Mouse (Mus musculus) midbrain, postnatal 0 days (tissue): ENCODE results near the gene Spsb4. TPM values are rescaled to one million over a fixed set of nuclear protein-coding genes. Genes with fewer than 3 reads are reported as not detected.
A peak's percentile ranks its signal among the peaks of the same experiment; 100 is the strongest.

Experiments
- ATAC-seq: fragments of 200-750 bp; cut with Nextera tagmentation; 2 replicates; pipeline ENCODE4 v1.8.0; 2017; ENCODE audit warnings: moderate number of reproducible peaks, mild to moderate bottlenecking, moderate TSS enrichment, moderate library complexity; ENCODE audit not compliant: low FRiP score
- DNase-seq: peaks from one replicate; pipeline ENCODE4 v3.0.0-alpha.2; 2015; ENCODE audit warnings: low spot score
- H3K27ac ChIP-seq: fragments of 300-500 bp; sonication (generic); 2 replicates; pipeline ENCODE4 v1.5.1; 2014; ENCODE audit warnings: low read depth, mild to moderate bottlenecking, low read length, mixed read lengths
- H3K27me3 ChIP-seq: fragments of 300-500 bp; sonication (generic); 2 replicates; pipeline ENCODE4 v1.6.1; 2014; ENCODE audit warnings: low read length, control low read depth, mixed read lengths; ENCODE audit not compliant: insufficient read depth
- H3K36me3 ChIP-seq: fragments of 300-500 bp; sonication (generic); 2 replicates; pipeline ENCODE4 v1.6.1; 2014; ENCODE audit warnings: low read length, control low read depth, mixed read lengths; ENCODE audit not compliant: insufficient read depth
- H3K4me1 ChIP-seq: fragments of 300-500 bp; sonication (generic); 2 replicates; pipeline ENCODE4 v1.6.1; 2014; ENCODE audit warnings: mild to moderate bottlenecking, control low read depth, antibody characterized with exemption, low read length, mixed read lengths; ENCODE audit not compliant: insufficient read depth
- H3K4me2 ChIP-seq: fragments of 300-500 bp; sonication (generic); 2 replicates; pipeline ENCODE4 v1.6.1; 2014; ENCODE audit warnings: low read depth, mild to moderate bottlenecking, low read length, mixed read lengths; ENCODE audit not compliant: poor library complexity, severe bottlenecking
- H3K4me3 ChIP-seq: fragments of 300-500 bp; sonication (generic); 2 replicates; pipeline ENCODE4 v1.5.1; 2014; ENCODE audit warnings: low read depth, mild to moderate bottlenecking, low read length, moderate library complexity
- H3K9ac ChIP-seq: fragments of 300-500 bp; sonication (generic); replicated peaks from 2 replicates; pipeline ENCODE4 v1.6.1; 2014; ENCODE audit warnings: mild to moderate bottlenecking, low read length, moderate library complexity, mixed read lengths; ENCODE audit not compliant: poor library complexity, severe bottlenecking
- H3K9me3 ChIP-seq: fragments of 300-500 bp; sonication (generic); 2 replicates; pipeline ENCODE4 v1.6.1; 2016; ENCODE audit warnings: low read length, control low read depth
- CTCF ChIP-seq: IDR thresholded peaks from 2 replicates; pipeline ENCODE4 v1.5.1; 2016; ENCODE audit warnings: antibody characterized with exemption, mild to moderate bottlenecking
- WGBS: fragments of 180-500 bp; shearing (Covaris S2); extraction: QIAGEN DNeasy Blood & Tissue Kit; methylation state at CpG from one replicate; pipeline ENCODE4 v1.1.7; 2014; 5-methylcytosine and 5-hydroxymethylcytosine counted together
- polyA plus RNA-seq: library from polyadenylated mRNA; unstranded; fragments of >200 nt; fragmentation: Nextera tagmentation; extraction: Ambion mirVana; gene quantifications from 2 replicates; pipeline ENCODE4 v1.2.1, GENCODE M21; 2015
- total RNA-seq: library from RNA; depleted of rRNA; stranded (reverse); fragments of >200 nt; gene quantifications from 2 replicates; pipeline ENCODE4 v1.2.3, GENCODE M21; 2014

Gene Spsb4
- total and polyA plus RNA-seq, 2 experiments from 2014 or later, result 21.2 to 38.9 TPM

- ATAC-seq (no peak), DNase-seq (peak; percentile 51)
- WGBS, result 63% methylated on average over 18 of the region's 18 CpGs
- no peaks in the 10 kb centered on the region for H3K36me3 ChIP-seq
- no peaks in the 10 kb centered on the region; the same call in 1 of the 2 replicates for H3K4me1 ChIP-seq
- no peaks in the 10 kb centered on the region for H3K27me3 ChIP-seq
- no peak overlapping the region for H3K9ac ChIP-seq
- no peak overlapping the region for H3K4me3 ChIP-seq
- no peak overlapping the region for H3K27ac ChIP-seq
- no peaks in the 10 kb centered on the region for H3K9me3 ChIP-seq
- TF ChIP-seq CTCF, result no peak
- no peak overlapping the region for H3K4me2 ChIP-seq
Observed at GRCm38 (mm10) chr9:97056541-97057338, 38.1 kb upstream of the Spsb4 start.

GRCm38 (mm10) chr9:97055906-97056305 lies 37.3 kb upstream of the Spsb4 start:
- no peaks in the 10 kb centered on the region for H3K36me3 ChIP-seq
- no peak for ATAC-seq
- no peak for TF ChIP-seq CTCF

GRCm38 (mm10) chr9:97051176-97051575 lies 32.5 kb upstream of the Spsb4 start:
- Histone ChIP-seq H3K9ac (no peak overlapping the region), H3K27me3 (no peaks in the 10 kb centered on the region), H3K4me3 (no peak overlapping the region), H3K9me3 (no peaks in the 10 kb centered on the region), H3K27ac (no peak overlapping the region), H3K4me1 (peaks cover 5% of the 10 kb centered on the region; the same call in 1 of the 2 replicates), H3K36me3 (no peaks in the 10 kb centered on the region), H3K4me2 (no peak overlapping the region)
- ATAC-seq (no peak), DNase-seq (peak; percentile 75)
- no peak for TF ChIP-seq CTCF
- whole genome bisulfite sequencing, result 12% methylated on average over 8 of the region's 8 CpGs

More at GRCm38 (mm10) chr9:97055906-97056305, 37.3 kb upstream of the Spsb4 start:
- H3K4me3 ChIP-seq, result no peak overlapping the region
- H3K27ac ChIP-seq, result no peak overlapping the region
- H3K9me3 ChIP-seq, result no peaks in the 10 kb centered on the region
- H3K4me1 ChIP-seq, result peaks cover 5% of the 10 kb centered on the region; the same call in 1 of the 2 replicates
- no peak overlapping the region for H3K9ac ChIP-seq
- DNase-seq, result peak; percentile 38
- no peak overlapping the region for H3K4me2 ChIP-seq
- WGBS, result 53% methylated on average over 14 of the region's 14 CpGs
- H3K27me3 ChIP-seq, result no peaks in the 10 kb centered on the region

GRCm38 (mm10) chr9:97046240-97046639 lies 27.6 kb upstream of the Spsb4 start:
- Histone ChIP-seq H3K4me2 (no peak overlapping the region), H3K9me3 (no peaks in the 10 kb centered on the region), H3K27ac (no peak overlapping the region), H3K27me3 (no peaks in the 10 kb centered on the region), H3K9ac (no peak overlapping the region), H3K4me3 (no peak overlapping the region), H3K4me1 (0 out of 2 replicates have a peak, but pooled peaks cover 4% of the 10 kb centered on the region), H3K36me3 (no peaks in the 10 kb centered on the region)
- no peak for TF ChIP-seq CTCF
- DNase-seq (no peak), ATAC-seq (no peak)
- 79% methylated on average over 4 of the region's 4 CpGs for WGBS

GRCm38 (mm10) chr9:97041633-97042032 lies 23.0 kb upstream of the Spsb4 start:
- no peak for ATAC-seq
- no peak overlapping the region for H3K27ac ChIP-seq
- WGBS, result 59% methylated on average over 8 of the region's 8 CpGs
- H3K27me3 ChIP-seq, result no peaks in the 10 kb centered on the region
- no peaks in the 10 kb centered on the region for H3K9me3 ChIP-seq
- no peaks in the 10 kb centered on the region for H3K36me3 ChIP-seq
- TF ChIP-seq CTCF, result no peak
- no peak overlapping the region for H3K9ac ChIP-seq
- no peak overlapping the region for H3K4me3 ChIP-seq
- no peak overlapping the region for H3K4me2 ChIP-seq
- no peak for DNase-seq
- no peaks in the 10 kb centered on the region for H3K4me1 ChIP-seq

GRCm38 (mm10) chr9:97038010-97038409 lies 19.4 kb upstream of the Spsb4 start:
- Histone ChIP-seq H3K4me1 (no peaks in the 10 kb centered on the region), H3K36me3 (no peaks in the 10 kb centered on the region), H3K9ac (no peak overlapping the region), H3K4me3 (no peak overlapping the region), H3K9me3 (no peaks in the 10 kb centered on the region), H3K27ac (no peak overlapping the region), H3K27me3 (no peaks in the 10 kb centered on the region), H3K4me2 (no peak overlapping the region)
- WGBS, result 89% methylated on average over 3 of the region's 3 CpGs
- TF ChIP-seq CTCF, result no peak
- ATAC-seq (no peak), DNase-seq (no peak)
